In genomic region chr8:48450397-48451246, GRCm38 (mm10) we compare ENCODE assay signal across 13 mouse cellular contexts.
A peak's percentile ranks its signal among the peaks of the same experiment; 100 is the strongest.
DNase-seq lines count a peak whose midpoint lies in the region; ATAC-seq and TF ChIP-seq lines count a peak whose summit lies in the region.
"Had no signal": no experiment of that assay in that cellular context is flagged by ENCODE, and none has a peak within 500 bp of the region (broad histone marks: within the 10 kb centered on the region; RNA-seq: fewer than 3 reads in every experiment).

No protein-coding gene starts in this region.

- WGBS in heart, adult 2 months, result 69% methylated on average over 23 of the region's 23 CpGs
- 50% methylated on average over 23 of the region's 23 CpGs for WGBS in embryonic facial prominence, embryonic 11.5 days
- 37% methylated on average over 23 of the region's 23 CpGs for WGBS in limb, embryonic 13.5 days

- intact Hi-C loops in heart, adult 2 months (cut with DNase I), result no loop called here
- intact Hi-C loops in heart, postnatal 25 days (cut with DNase I), result no loop called here

- H3K36me3 ChIP-seq in heart, adult 2 months (ENCODE audit: control insufficient read depth, insufficient read depth, low read length), result no peaks in the 10 kb centered on the region
- no peaks in the 10 kb centered on the region for H3K36me3 ChIP-seq in embryonic facial prominence, embryonic 11.5 days (replicated peaks; ENCODE audit: control insufficient read depth, insufficient read depth, low read depth, low read length)
- no peaks in the 10 kb centered on the region for H3K36me3 ChIP-seq in limb, embryonic 13.5 days
- H3K36me3 ChIP-seq: kidney, embryonic 15.5 days; neural tube, embryonic 15.5 days had no signal

- no peak overlapping the region for H3K4me3 ChIP-seq in heart, adult 2 months
- no peak overlapping the region for H3K4me3 ChIP-seq in embryonic facial prominence, embryonic 11.5 days (ENCODE audit: low read depth, low read length)
- H3K4me3 ChIP-seq in limb, embryonic 13.5 days, result peak overlapping the region; percentile 23
- H3K4me3 ChIP-seq: kidney, embryonic 15.5 days; neural tube, embryonic 15.5 days had no signal

- peak; percentile 24 for DNase-seq in heart, adult 2 months
- no peak for DNase-seq in heart, postnatal 25 days (ENCODE audit: low spot score)
- peak; percentile 67 for DNase-seq in embryonic facial prominence, embryonic 11.5 days (ENCODE audit: low spot score)
- peak; percentile 21 for DNase-seq in heart, adult 8-10 months (ENCODE audit: low spot score)
- no peak for DNase-seq in MN1 (ENCODE audit: low spot score)
- DNase-seq in embryo, embryonic 10 days (ENCODE audit: low spot score), result no peak
- DNase-seq: spleen, adult 18-20 months; thymus, postnatal 25 days had no signal

- H3K9ac ChIP-seq in heart, adult 2 months (ENCODE audit: low read depth, low read length), result no peak overlapping the region
- no peak overlapping the region for H3K9ac ChIP-seq in embryonic facial prominence, embryonic 11.5 days (replicated peaks; ENCODE audit: low read length)
- peak overlapping the region; percentile 36 for H3K9ac ChIP-seq in limb, embryonic 13.5 days
- H3K9ac ChIP-seq: kidney, embryonic 15.5 days; neural tube, embryonic 15.5 days had no signal

- H3K27ac ChIP-seq in heart, adult 2 months, result no peak overlapping the region
- H3K27ac ChIP-seq in embryonic facial prominence, embryonic 11.5 days (replicated peaks; ENCODE audit: low read depth, low read length), result no peak overlapping the region; the same call in 1 of the 2 replicates
- H3K27ac ChIP-seq in limb, embryonic 13.5 days, result peak overlapping the region; percentile 69
- H3K27ac ChIP-seq: kidney, embryonic 15.5 days; macrophage; neural tube, embryonic 15.5 days had no signal

- ATAC-seq in embryonic facial prominence, embryonic 11.5 days (replicated peaks; ENCODE audit: insufficient number of reproducible peaks, low FRiP score, low TSS enrichment, low read depth), result peak; percentile 76
- ATAC-seq in limb, embryonic 13.5 days (ENCODE audit: low FRiP score, low read depth), result 0 out of 2 replicates have a peak, but pooled peaks have one; percentile 39
- no peak for ATAC-seq in inflammation-experienced regulatory T-cells, adult 6 months

- H3K4me1 ChIP-seq in heart, adult 2 months (ENCODE audit: control insufficient read depth, insufficient read depth, low read length), result no peaks in the 10 kb centered on the region; the same call in 1 of the 2 replicates
- no peaks in the 10 kb centered on the region; the same call in 1 of the 2 replicates for H3K4me1 ChIP-seq in embryonic facial prominence, embryonic 11.5 days (ENCODE audit: control insufficient read depth, insufficient read depth, low read length)
- peaks cover 35% of the 10 kb centered on the region for H3K4me1 ChIP-seq in limb, embryonic 13.5 days

- H3K9me3 ChIP-seq in embryonic facial prominence, embryonic 11.5 days (replicated peaks; ENCODE audit: control insufficient read depth, low read length), result no peaks in the 10 kb centered on the region
- H3K9me3 ChIP-seq in limb, embryonic 13.5 days, result no peaks in the 10 kb centered on the region
- H3K9me3 ChIP-seq: kidney, embryonic 15.5 days; neural tube, embryonic 15.5 days had no signal

- TF ChIP-seq CTCF in heart, adult 2 months (IDR thresholded peaks at IDR 0.05), result no peak

- TF ChIP-seq POLR2A in heart, adult 2 months (IDR thresholded peaks at IDR 0.05; ENCODE audit: insufficient read depth, low read depth, low read length), result no peak

- no peak overlapping the region for H3K4me2 ChIP-seq in embryonic facial prominence, embryonic 11.5 days (ENCODE audit: low read depth, low read length)
- peak overlapping the region; percentile 56 for H3K4me2 ChIP-seq in limb, embryonic 13.5 days (replicated peaks)
- H3K4me2 ChIP-seq: kidney, embryonic 15.5 days; neural tube, embryonic 15.5 days had no signal

- H3K27me3 ChIP-seq in heart, adult 2 months (ENCODE audit: control insufficient read depth, insufficient read depth, low read length), result no peaks in the 10 kb centered on the region
- no peaks in the 10 kb centered on the region for H3K27me3 ChIP-seq in embryonic facial prominence, embryonic 11.5 days (ENCODE audit: control insufficient read depth, insufficient read depth, low read length)
- no peaks in the 10 kb centered on the region for H3K27me3 ChIP-seq in limb, embryonic 13.5 days
- H3K27me3 ChIP-seq: kidney, embryonic 15.5 days; neural tube, embryonic 15.5 days had no signal

- no peaks in the 10 kb centered on the region for H3K79me2 ChIP-seq in heart, adult 2 months (replicated peaks; ENCODE audit: control insufficient read depth, insufficient read depth, low read length)

- TF ChIP-seq EP300 in heart, adult 2 months (IDR thresholded peaks at IDR 0.05; ENCODE audit: insufficient read depth, low read depth, low read length), result no peak

Comparison
In these comparisons a context has a peak if more than half of its experiments do, and no peak if none do; other contexts are left out.
1. DNase-seq: peak in heart, adult 2 months (2 of 2), embryonic facial prominence, embryonic 11.5 days (single experiment) and heart, adult 8-10 months (single experiment); none in heart, postnatal 25 days (single experiment), MN1 (single experiment) and embryo, embryonic 10 days (single experiment).